Mouse (Mus musculus) embryo, embryonic 10 days (tissue): ENCODE measurements around the gene Gm9944.

Experiments
- DNase-seq: peaks from one replicate; pipeline ENCODE4 v3.0.0-alpha.2; 2015; ENCODE audit warnings: low spot score

Gene Gm9944

DNA sequence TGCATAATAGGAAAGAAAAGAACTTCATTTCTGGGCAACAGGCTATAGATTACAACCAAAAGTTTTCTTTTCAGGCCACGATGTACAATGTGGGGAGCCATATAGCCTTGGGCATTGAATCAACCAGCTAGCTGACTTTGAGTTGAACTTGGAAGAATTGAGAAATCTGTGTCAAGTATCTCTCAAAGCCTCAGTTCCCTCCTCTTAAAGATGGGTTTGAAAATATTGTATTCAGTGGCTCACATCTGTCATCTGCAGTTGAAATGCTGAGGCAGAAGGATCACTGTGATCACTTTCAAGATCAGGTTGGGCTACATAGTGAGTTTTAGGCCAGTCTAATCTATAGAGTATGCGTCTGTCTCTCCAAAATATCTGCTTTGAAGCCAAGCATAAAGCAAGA is at the start of gene Gm9944:
Gene Gm9944 (minus strand): TSS at position 101 of the 400 bp plus-strand sequence.
- DNase-seq, result no peak

- no peak for DNase-seq
Observed at GRCm38 (mm10) chr4:144493331-144493730, 40.2 kb upstream of the Gm9944 start.

GRCm38 (mm10) chr4:144468091-144468490 is 15.0 kb upstream of the Gm9944 start:
- DNase-seq, result no peak

DNA sequence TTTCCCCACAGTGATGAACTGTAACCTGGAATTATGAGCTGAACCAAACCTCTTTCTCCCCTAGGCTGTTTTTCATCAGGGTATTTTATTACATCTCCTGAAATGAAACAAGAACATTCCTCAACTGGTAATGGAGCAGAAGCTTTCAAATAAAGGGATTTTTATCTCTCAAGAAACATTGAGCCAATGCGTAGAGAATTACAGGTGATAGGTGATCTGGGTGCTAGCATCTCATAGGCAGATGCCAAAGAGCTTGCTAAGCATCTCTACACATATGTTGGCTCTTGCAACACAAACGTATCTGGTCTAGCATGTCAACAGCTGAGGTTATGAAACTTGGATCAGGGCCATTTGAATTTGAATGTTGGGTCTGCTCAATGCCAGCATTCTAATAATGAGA is 12.1 kb upstream of the Gm9944 start:
- no peak for DNase-seq

GRCm38 (mm10) chr4:144463656-144464055 is 10.5 kb upstream of the Gm9944 start, which contains the start of gene Aadacl3:
Aadacl3 (minus strand) TSS chr4:144463756.
- no peak for DNase-seq

DNA sequence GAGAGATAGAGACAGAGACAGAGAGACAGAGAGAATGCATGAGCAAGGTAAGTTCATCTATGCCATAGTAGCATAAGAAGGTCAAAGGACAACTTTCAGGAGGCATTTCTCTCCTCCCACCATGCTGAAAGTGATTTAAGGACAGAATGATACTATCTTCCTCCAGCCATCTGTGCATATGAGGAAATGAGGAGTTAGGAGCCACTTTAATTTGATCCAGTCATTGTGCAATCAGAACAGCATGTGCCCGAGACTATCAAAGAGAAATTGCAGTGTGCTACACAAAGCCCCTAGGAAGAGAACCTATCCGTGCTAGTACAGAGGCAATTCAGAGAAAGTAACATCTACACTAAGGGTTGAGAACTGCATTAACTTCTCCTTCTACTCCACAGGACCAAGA is 4.6 kb downstream of the Gm9944 start:
- no peak for DNase-seq

- no peak for DNase-seq
Observed at GRCm38 (mm10) chr4:144441582-144441981, 11.5 kb downstream of the Gm9944 start.

GRCm38 (mm10) chr4:144441095-144441494 is 12.0 kb downstream of the Gm9944 start:
- no peak for DNase-seq

GRCm38 (mm10) chr4:144438672-144439071 is 14.4 kb downstream of the Gm9944 start, which contains the start of gene 1700012P22Rik:
1700012P22Rik (minus strand) TSS chr4:144438772.
- no peak for DNase-seq

DNA sequence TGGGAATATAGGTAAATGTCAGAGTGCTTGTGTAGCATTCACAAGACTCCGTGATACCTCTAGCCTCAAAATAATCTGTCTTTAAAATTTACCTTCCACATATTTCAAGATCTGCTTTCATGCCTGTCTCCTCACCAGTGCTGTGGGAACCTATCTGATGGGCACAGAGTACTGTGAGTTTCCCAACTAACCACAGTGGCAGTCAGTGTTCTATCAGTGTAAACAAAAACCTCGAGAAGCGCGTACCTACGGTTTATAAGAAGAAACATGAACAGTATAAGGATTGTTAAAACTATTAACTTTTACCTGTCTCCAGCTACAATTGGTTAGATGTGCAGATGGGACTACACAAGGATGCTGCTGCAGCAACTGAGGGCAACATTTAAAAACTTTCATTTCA is 19.9 kb downstream of the Gm9944 start:
- DNase-seq, result no peak

- DNase-seq, result no peak
Observed at GRCm38 (mm10) chr4:144430723-144431122, 22.4 kb downstream of the Gm9944 start.

DNA sequence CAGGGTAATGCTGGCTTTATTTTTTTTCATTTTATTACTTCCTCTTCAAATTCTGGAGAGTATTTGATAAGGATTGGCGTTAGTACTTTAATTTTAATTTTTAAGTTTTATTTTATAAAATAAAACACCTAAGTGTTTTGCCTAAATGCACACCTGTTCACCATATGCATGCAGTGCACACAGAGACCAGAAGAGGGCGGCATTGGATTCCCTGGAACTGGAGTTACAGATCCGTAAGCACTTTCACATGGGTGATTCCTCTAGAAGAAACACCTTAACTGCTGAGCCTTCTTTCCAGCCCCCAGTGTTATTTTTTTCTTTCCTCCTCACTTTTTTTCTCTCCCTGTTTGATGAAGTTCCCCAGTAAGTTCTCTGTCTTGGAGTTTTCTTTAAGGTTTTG is 24.2 kb downstream of the Gm9944 start:
- peak; percentile 14 for DNase-seq

- no peak for DNase-seq
Observed at GRCm38 (mm10) chr4:144424590-144424989, 28.5 kb downstream of the Gm9944 start.

- peak; percentile 18 for DNase-seq
Observed at GRCm38 (mm10) chr4:144420644-144421043, 32.5 kb downstream of the Gm9944 start.

DNA sequence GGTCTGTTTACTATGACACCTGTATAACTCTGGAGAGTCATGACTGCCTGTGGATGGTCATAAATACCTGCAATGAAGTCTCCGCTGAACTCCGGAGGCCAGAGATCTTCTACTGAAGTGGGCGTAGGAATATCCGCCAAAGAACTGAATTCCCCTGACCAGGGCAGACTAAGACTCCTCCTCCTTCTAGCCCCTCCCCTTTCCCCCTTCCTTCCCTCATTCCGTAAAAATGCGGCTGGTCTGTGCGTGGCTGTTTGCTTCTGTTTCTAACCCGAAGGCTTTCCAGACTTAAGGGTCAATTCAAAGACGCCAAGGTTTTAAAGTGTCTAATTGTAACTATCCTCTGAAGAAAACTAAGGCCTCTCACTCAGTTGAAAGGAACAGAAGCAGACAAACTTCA is 44.8 kb downstream of the Gm9944 start, which contains the start of gene Pramef12:
Gene Pramef12 (minus strand): TSS at position 175 of the 400 bp plus-strand sequence.
- no peak for DNase-seq

DNA sequence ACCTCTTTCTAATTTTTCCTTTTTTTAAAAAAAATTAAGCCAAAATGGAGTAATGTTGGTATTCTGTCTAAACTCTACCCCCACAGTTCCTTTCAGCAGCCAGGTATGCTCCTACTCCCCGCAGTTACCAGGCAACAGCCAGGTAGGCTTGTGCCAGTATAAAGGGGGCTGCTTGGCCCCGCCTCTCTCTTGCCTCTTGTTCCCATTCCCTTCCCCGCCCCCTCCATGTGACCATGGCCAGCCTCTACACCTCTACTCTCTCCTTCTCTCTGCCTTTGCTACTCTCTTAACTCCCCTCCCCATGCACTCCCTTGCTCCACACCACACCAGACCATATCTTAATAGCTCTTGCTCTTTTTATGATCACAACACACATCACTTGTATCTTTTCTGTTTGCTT is 46.9 kb downstream of the Gm9944 start:
- DNase-seq, result no peak

DNA sequence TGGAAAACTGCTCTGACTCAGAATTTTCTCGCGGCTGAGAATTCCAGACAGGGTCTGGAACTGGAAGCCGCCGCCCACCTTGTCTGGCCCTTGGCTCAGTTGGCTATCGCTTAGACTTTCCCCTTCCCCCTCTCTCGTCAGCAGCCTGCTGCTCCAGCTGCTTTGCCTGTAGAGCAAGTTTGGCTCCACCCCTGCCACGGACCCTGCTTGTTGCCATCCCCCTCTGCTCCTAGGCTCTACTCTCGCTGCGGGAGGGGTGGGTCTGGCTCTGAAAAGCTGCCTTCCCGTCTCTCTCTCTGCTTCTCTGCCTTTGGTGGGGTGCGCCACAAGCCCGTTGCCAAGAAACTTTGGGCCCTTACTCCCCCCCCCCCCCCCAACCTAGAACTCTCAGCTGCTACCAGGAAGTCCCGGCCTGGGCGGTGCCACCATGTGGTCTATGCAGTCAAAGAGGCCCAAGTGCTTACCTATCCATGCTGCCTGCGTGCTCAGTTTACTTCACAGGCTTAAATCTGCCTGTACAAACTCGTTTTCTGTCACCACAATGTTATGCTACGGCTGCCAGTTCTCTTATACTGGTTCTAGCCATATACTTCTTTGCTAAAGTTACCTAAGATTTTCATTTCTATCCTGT is 48.5 kb downstream of the Gm9944 start:
- peak; percentile 79 for DNase-seq
